Mouse (Mus musculus) CH12.LX (cell line): ENCODE data around the gene Tmem119.
A peak's percentile ranks its signal among the peaks of the same experiment; 100 is the strongest.

Experiments
- CHD1 ChIP-seq: IDR thresholded peaks from 2 replicates; pipeline ENCODE4 v1.6.1; 2012; ENCODE audit warnings: low read depth, low read length, improper control_type of control experiment, inconsistent platforms
- CTCF ChIP-seq, 2 experiments: IDR thresholded peaks in 1 of 2; conservative IDR thresholded peaks in 1 of 2; 2 replicates each; pipeline ENCODE4 v1.5.1; 2011 to 2012; ENCODE audit warnings: low read depth in 2 of 2, low read length in 2 of 2, improper control_type of control experiment in 1 of 2, inconsistent platforms in 1 of 2, mild to moderate bottlenecking in 1 of 2, moderate library complexity in 1 of 2
- EP300 ChIP-seq: IDR thresholded peaks from 2 replicates; pipeline ENCODE4 v1.6.1; 2011; ENCODE audit warnings: low read length, improper control_type of control experiment
- JUND ChIP-seq: conservative IDR thresholded peaks from 2 replicates; pipeline ENCODE4 v1.6.1; 2011; ENCODE audit warnings: low read depth, low read length, improper control_type of control experiment
- KAT2A ChIP-seq: IDR thresholded peaks from 2 replicates; pipeline ENCODE4 v1.6.1; 2012; ENCODE audit warnings: low read length, improper control_type of control experiment, inconsistent platforms; ENCODE audit not compliant: insufficient replicate concordance
- MAFK ChIP-seq: IDR thresholded peaks from 2 replicates; pipeline ENCODE4 v1.6.1; 2011; ENCODE audit warnings: low read length, improper control_type of control experiment; ENCODE audit not compliant: insufficient replicate concordance
- MEF2A ChIP-seq: IDR thresholded peaks from 2 replicates; pipeline ENCODE4 v1.6.1; 2014; ENCODE audit warnings: low read depth, mild to moderate bottlenecking, inconsistent platforms, low read length, improper control_type of control experiment, borderline replicate concordance
- TCF12 ChIP-seq: IDR thresholded peaks from 2 replicates; pipeline ENCODE4 v1.6.1; 2014; ENCODE audit warnings: low read depth, mild to moderate bottlenecking, inconsistent platforms, low read length, improper control_type of control experiment
- UBTF ChIP-seq: IDR thresholded peaks from 2 replicates; pipeline ENCODE4 v1.6.1; 2012; ENCODE audit warnings: low read depth, mild to moderate bottlenecking, inconsistent platforms, low read length, improper control_type of control experiment, moderate library complexity
- ZMIZ1 ChIP-seq: IDR thresholded peaks from 2 replicates; pipeline ENCODE4 v1.6.1; 2012; ENCODE audit warnings: low read depth, mild to moderate bottlenecking, inconsistent platforms, low read length, improper control_type of control experiment
- ZNF384 ChIP-seq: IDR thresholded peaks from 2 replicates; pipeline ENCODE4 v1.6.1; 2012; ENCODE audit warnings: low read depth, low read length, improper control_type of control experiment, inconsistent platforms

GRCm38 (mm10) chr5:113776128-113776895, 24.0 kb downstream of the Tmem119 start:
- TF ChIP-seq UBTF (no peak), KAT2A (0 out of 2 replicates have a peak, but pooled peaks have one; percentile 15), ZMIZ1 (no peak), CTCF (conservative IDR thresholded peaks at IDR 0.05 in 1 of 2, IDR thresholded peaks at IDR 0.05 in 1 of 2; ENCODE audit: low read depth in 2 of 2, low read length in 2 of 2) (no peak), CHD1 (0 out of 2 replicates have a peak, but pooled peaks have one; percentile 11), MEF2A (peak; percentile 71; the same call in 1 of the 2 replicates), JUND (no peak), MAFK (no peak), TCF12 (peak; percentile 93), ZNF384 (no peak), EP300 (peak; percentile 92)
